Mouse (Mus musculus): ENCODE measurements around the gene Olfr392. TPM values are rescaled to one million over a fixed set of nuclear protein-coding genes. Genes with fewer than 3 reads are reported as not detected.

Gene Olfr392
- polyA plus RNA-seq (2011; ENCODE audit: insufficient read depth, insufficient read length, low replicate concordance, missing spikeins), result not detected in 2 replicates

GRCm38 (mm10) chr11:73816949-73817348, at the start of gene Olfr392:
Gene Olfr392, minus strand, starts transcription at chr11:73817049.
- WGBS, result 91% methylated on average over 1 of the region's 1 CpGs
- Histone ChIP-seq H3K27ac (ENCODE audit: control insufficient read depth, insufficient read depth, low read depth, low read length, poor library complexity) (no peak within 1 kb of the TSS), H3K4me1 (ENCODE audit: control insufficient read depth, insufficient read depth, low read length) (no peaks in the 10 kb centered on the region), H3K4me3 (replicated peaks; ENCODE audit: control insufficient read depth, low read depth, low read length) (no peak within 1 kb of the TSS)
- TF ChIP-seq CTCF (IDR thresholded peaks at IDR 0.05; ENCODE audit: control insufficient read depth, insufficient read depth, low read length), result no peak
- no peak for TF ChIP-seq POLR2A (IDR thresholded peaks at IDR 0.05; ENCODE audit: borderline replicate concordance, control insufficient read depth, low read depth, low read length)

GRCm38 (mm10) chr11:73851354-73851753, 34.5 kb upstream of the Olfr392 start, which contains the start of gene Olfr393:
Gene Olfr393, minus strand, starts transcription at chr11:73851454.
- Histone ChIP-seq H3K4me3 (replicated peaks; ENCODE audit: control insufficient read depth, low read depth, low read length) (no peak within 1 kb of the TSS), H3K27ac (ENCODE audit: control insufficient read depth, insufficient read depth, low read depth, low read length, poor library complexity) (no peak within 1 kb of the TSS), H3K4me1 (ENCODE audit: control insufficient read depth, insufficient read depth, low read length) (no peaks in the 10 kb centered on the region)
- no peak for TF ChIP-seq POLR2A (IDR thresholded peaks at IDR 0.05; ENCODE audit: borderline replicate concordance, control insufficient read depth, low read depth, low read length)
- TF ChIP-seq CTCF (IDR thresholded peaks at IDR 0.05; ENCODE audit: control insufficient read depth, insufficient read depth, low read length), result no peak

GRCm38 (mm10) chr11:73802952-73803351, 13.9 kb downstream of the Olfr392 start, which contains the start of gene Olfr391-ps:
Gene Olfr391-ps, minus strand, starts transcription at chr11:73803052.
- Histone ChIP-seq H3K4me1 (ENCODE audit: control insufficient read depth, insufficient read depth, low read length) (no peaks in the 10 kb centered on the region), H3K27ac (ENCODE audit: control insufficient read depth, insufficient read depth, low read depth, low read length, poor library complexity) (no peak within 1 kb of the TSS), H3K4me3 (replicated peaks; ENCODE audit: control insufficient read depth, low read depth, low read length) (no peak within 1 kb of the TSS)
- WGBS, result 18% methylated on average over 1 of the region's 1 CpGs
- TF ChIP-seq POLR2A (IDR thresholded peaks at IDR 0.05; ENCODE audit: borderline replicate concordance, control insufficient read depth, low read depth, low read length) (no peak), CTCF (IDR thresholded peaks at IDR 0.05; ENCODE audit: control insufficient read depth, insufficient read depth, low read length) (no peak)

- 58% methylated on average over 1 of the region's 1 CpGs for WGBS
- TF ChIP-seq POLR2A (IDR thresholded peaks at IDR 0.05; ENCODE audit: borderline replicate concordance, control insufficient read depth, low read depth, low read length) (no peak), CTCF (IDR thresholded peaks at IDR 0.05; ENCODE audit: control insufficient read depth, insufficient read depth, low read length) (no peak)
Observed at GRCm38 (mm10) chr11:73782664-73783063, 34.2 kb downstream of the Olfr392 start, which contains the start of gene Olfr390. Gene Olfr390, plus strand, starts transcription at chr11:73782964.

GRCm38 (mm10) chr11:73780613-73781012, 36.2 kb downstream of the Olfr392 start, which contains the start of gene Olfr389:
Gene Olfr389, minus strand, starts transcription at chr11:73780713.
- Histone ChIP-seq H3K27ac (ENCODE audit: control insufficient read depth, insufficient read depth, low read depth, low read length, poor library complexity) (no peak within 1 kb of the TSS), H3K4me3 (replicated peaks; ENCODE audit: control insufficient read depth, low read depth, low read length) (no peak within 1 kb of the TSS), H3K4me1 (ENCODE audit: control insufficient read depth, insufficient read depth, low read length) (no peaks in the 10 kb centered on the region)
- 90% methylated on average over 1 of the region's 1 CpGs for WGBS
- TF ChIP-seq POLR2A (IDR thresholded peaks at IDR 0.05; ENCODE audit: borderline replicate concordance, control insufficient read depth, low read depth, low read length), result no peak
- TF ChIP-seq CTCF (IDR thresholded peaks at IDR 0.05; ENCODE audit: control insufficient read depth, insufficient read depth, low read length), result no peak

More at GRCm38 (mm10) chr11:73782664-73783063, 34.2 kb downstream of the Olfr392 start, which contains the start of gene Olfr390:
- no peak within 1 kb of the TSS for H3K27ac ChIP-seq (ENCODE audit: control insufficient read depth, insufficient read depth, low read depth, low read length, poor library complexity)
- no peaks in the 10 kb centered on the region for H3K4me1 ChIP-seq (ENCODE audit: control insufficient read depth, insufficient read depth, low read length)
- H3K4me3 ChIP-seq (replicated peaks; ENCODE audit: control insufficient read depth, low read depth, low read length), result no peak within 1 kb of the TSS

Other genes with a start within 250 kb of the Olfr392 start
- not detected in 2 replicates for gene Olfr385, start 224.0 kb downstream of the Olfr392 start, polyA plus RNA-seq (2011; ENCODE audit: insufficient read depth, insufficient read length, low replicate concordance, missing spikeins)
- gene Olfr384, start 218.5 kb downstream of the Olfr392 start, polyA plus RNA-seq (2011; ENCODE audit: insufficient read depth, insufficient read length, low replicate concordance, missing spikeins), result not detected in 2 replicates
- not detected in 2 replicates for gene Zfp735, start 128.3 kb downstream of the Olfr392 start, polyA plus RNA-seq (2011; ENCODE audit: insufficient read depth, insufficient read length, low replicate concordance, missing spikeins)
- gene Olfr389, start 36.3 kb downstream of the Olfr392 start, polyA plus RNA-seq (2011; ENCODE audit: insufficient read depth, insufficient read length, low replicate concordance, missing spikeins), result not detected in 2 replicates
- gene Olfr390, start 34.1 kb downstream of the Olfr392 start, polyA plus RNA-seq (2011; ENCODE audit: insufficient read depth, insufficient read length, low replicate concordance, missing spikeins), result 0.52 and 0.72 TPM in 2 replicates
- not detected in 2 replicates for gene Olfr391-ps, start 14.0 kb downstream of the Olfr392 start, polyA plus RNA-seq (2011; ENCODE audit: insufficient read depth, insufficient read length, low replicate concordance, missing spikeins)
- not detected in 2 replicates for gene Olfr393, start 34.4 kb upstream of the Olfr392 start, polyA plus RNA-seq (2011; ENCODE audit: insufficient read depth, insufficient read length, low replicate concordance, missing spikeins)
- not detected in 2 replicates for gene Olfr394, start 73.7 kb upstream of the Olfr392 start, polyA plus RNA-seq (2011; ENCODE audit: insufficient read depth, insufficient read length, low replicate concordance, missing spikeins)
- not detected in 2 replicates for gene Olfr395, start 92.2 kb upstream of the Olfr392 start, polyA plus RNA-seq (2011; ENCODE audit: insufficient read depth, insufficient read length, low replicate concordance, missing spikeins)
- not detected in 2 replicates for gene Olfr23, start 119.6 kb upstream of the Olfr392 start, polyA plus RNA-seq (2011; ENCODE audit: insufficient read depth, insufficient read length, low replicate concordance, missing spikeins)
- not detected in 2 replicates for gene Olfr397, start 143.8 kb upstream of the Olfr392 start, polyA plus RNA-seq (2011; ENCODE audit: insufficient read depth, insufficient read length, low replicate concordance, missing spikeins)
- not detected in 2 replicates for gene Olfr398, start 173.4 kb upstream of the Olfr392 start, polyA plus RNA-seq (2011; ENCODE audit: insufficient read depth, insufficient read length, low replicate concordance, missing spikeins)
- not detected in 2 replicates for gene Olfr139, start 239.5 kb upstream of the Olfr392 start, polyA plus RNA-seq (2011; ENCODE audit: insufficient read depth, insufficient read length, low replicate concordance, missing spikeins)
- not detected in 2 replicates for gene Olfr399, start 239.6 kb upstream of the Olfr392 start, polyA plus RNA-seq (2011; ENCODE audit: insufficient read depth, insufficient read length, low replicate concordance, missing spikeins)

Data from bone marrow, adult 2 months (tissue).